Mouse (Mus musculus) cerebellum, postnatal 14 days (tissue): Measurements from ENCODE around the gene Gas2l2.
A peak's percentile ranks its signal among the peaks of the same experiment; 100 is the strongest.

Source experiments
- DNase-seq, 2 experiments: peaks; one replicate each; pipeline ENCODE4 v3.0.0; 2021; ENCODE audit warnings: mixed read lengths in 2 of 2

Gene Gas2l2

DNA sequence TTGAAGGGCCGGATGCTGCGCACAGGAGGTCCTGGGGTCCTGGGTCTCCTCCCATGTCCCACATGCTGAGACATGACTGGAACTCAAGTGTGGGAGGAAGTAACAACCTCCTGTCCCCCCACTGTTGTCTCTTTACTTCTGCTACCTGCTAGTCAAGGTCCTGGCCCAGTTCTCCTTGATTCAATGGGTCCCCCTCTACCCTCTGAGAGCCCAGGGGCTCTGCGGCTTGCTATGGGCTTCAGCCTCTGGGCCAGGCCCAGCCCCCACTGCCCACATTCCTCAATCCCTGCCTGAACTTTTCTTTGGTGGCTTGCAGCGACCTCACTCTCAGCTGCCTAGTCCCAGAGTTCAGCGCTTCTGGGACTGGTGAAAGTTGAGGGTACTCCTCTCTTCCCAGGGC is at the start of gene Gas2l2:
TSS of gene Gas2l2 (minus strand) at position 101 of the 400 bp plus-strand sequence.
- DNase-seq: no peak

- no peak for DNase-seq
Measured at GRCm38 (mm10) chr11:83473235-83474016, 44.2 kb upstream of the Gas2l2 start.

- DNase-seq: peak; percentile 99
Measured at GRCm38 (mm10) chr11:83472324-83473234, 43.3 kb upstream of the Gas2l2 start, which contains the start of gene Taf15. TSS of gene Taf15 (plus strand) at chr11:83473086.

GRCm38 (mm10) chr11:83471766-83472165 is 42.5 kb upstream of the Gas2l2 start:
- no peak for DNase-seq

DNA sequence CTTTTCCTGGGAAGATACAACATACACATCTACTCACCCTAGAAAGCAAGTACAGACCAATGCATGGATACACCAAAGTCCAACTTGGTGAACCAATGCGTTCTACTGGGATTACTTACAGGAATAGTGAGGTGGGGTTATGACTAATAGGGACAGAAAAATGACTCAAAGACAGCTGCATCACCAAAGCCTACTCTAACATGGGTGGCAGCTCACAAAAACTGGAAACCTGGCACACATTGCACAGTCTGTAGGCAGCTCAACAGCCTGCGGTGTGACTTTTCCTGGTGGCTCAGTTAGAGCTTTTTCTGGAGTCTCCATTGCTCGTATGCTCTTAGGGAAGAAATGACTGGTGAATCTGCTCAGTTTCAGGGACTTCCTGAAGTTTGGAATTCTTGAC is 39.5 kb upstream of the Gas2l2 start:
- DNase-seq: no peak

GRCm38 (mm10) chr11:83467120-83467652 is 37.9 kb upstream of the Gas2l2 start:
- DNase-seq: peak; percentile 78 to 88

- peak; percentile 95 to 97 for DNase-seq
Measured at GRCm38 (mm10) chr11:83465976-83466375, 36.7 kb upstream of the Gas2l2 start.

- DNase-seq: peak; percentile 67 to 69
Measured at GRCm38 (mm10) chr11:83462711-83463244, 33.5 kb upstream of the Gas2l2 start, which contains the start of gene Mmp28. TSS of gene Mmp28 (minus strand) at chr11:83463071.

DNA sequence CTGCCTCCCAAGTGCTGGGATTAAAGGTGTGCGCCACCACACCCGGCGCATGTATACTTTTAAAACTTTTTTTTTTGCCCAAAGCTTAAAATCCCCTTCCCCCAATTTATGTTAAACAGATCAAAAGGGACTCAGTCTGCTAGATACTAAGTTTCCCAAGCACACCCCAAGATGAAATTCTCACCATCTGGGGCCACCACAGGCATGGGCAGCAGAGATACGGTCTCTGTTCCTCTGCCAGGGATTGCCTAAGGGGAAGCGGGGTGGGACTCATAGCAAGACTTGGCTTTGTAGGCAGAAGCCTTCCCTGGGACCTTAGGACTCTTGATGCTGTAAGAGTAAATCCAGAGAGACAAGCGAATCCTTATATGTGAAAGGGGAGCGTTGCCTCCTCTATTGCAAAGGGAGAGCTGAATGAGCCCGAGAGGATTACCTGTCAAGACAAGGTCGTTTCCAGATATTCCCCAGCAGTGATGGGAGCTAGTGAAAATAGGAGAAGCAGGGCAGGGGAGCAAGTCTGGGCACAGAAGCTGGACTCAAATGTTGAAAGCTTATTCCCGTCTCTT is 32.3 kb upstream of the Gas2l2 start:
- DNase-seq: peak; percentile 42 to 61

GRCm38 (mm10) chr11:83457912-83458601 is 28.8 kb upstream of the Gas2l2 start:
- DNase-seq: no peak

- DNase-seq: no peak
Measured at GRCm38 (mm10) chr11:83457257-83457656, 28.0 kb upstream of the Gas2l2 start.

DNA sequence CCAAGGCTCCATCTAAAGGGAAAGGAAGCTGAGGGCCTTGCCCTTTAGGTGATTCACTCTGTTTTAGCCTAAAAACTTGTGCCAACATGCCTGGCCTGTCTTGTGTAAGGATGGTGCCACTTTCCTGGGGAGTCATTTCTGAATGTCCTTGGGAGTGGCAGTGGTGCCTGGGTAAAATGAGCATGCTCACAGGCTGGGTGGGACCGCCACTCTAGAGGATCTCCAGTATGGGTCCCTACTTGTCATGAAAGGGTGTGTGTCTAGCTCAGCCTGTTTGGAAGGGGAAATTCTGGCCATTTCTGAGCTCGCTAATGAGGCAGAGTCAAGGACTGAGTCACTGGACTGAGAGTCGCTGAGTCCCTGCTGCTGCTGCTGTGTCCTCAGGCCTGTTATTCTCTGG is 26.4 kb upstream of the Gas2l2 start:
- no peak for DNase-seq

DNA sequence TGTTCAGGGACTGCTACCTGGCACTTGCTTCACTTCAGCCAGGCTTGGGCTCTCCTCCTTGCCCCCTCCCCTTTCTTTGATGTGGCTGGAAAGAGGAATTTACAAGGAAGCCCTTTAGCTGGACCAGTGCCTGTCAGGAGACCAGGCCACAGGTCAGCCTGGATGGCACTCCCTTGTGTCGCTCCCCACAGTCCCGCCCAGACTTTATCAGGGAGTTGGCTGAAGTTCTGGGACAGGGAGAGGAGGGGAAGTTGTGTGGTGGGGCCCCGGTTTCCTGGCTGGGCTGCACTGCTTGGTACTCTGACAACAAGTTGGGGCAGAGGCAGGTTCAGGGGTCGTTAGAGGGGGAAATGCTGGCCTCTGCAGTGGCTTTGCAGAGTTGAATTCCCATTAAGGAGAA is 25.3 kb upstream of the Gas2l2 start:
- DNase-seq: no peak

GRCm38 (mm10) chr11:83451281-83451680 is 22.0 kb upstream of the Gas2l2 start:
- DNase-seq: peak; percentile 69 to 70

- no peak for DNase-seq
Measured at GRCm38 (mm10) chr11:83450550-83450949, 21.3 kb upstream of the Gas2l2 start.

- DNase-seq: no peak
Measured at GRCm38 (mm10) chr11:83449298-83449697, 20.0 kb upstream of the Gas2l2 start.

GRCm38 (mm10) chr11:83448927-83449236 is 19.6 kb upstream of the Gas2l2 start:
- DNase-seq: peak; percentile 42 to 55

DNA sequence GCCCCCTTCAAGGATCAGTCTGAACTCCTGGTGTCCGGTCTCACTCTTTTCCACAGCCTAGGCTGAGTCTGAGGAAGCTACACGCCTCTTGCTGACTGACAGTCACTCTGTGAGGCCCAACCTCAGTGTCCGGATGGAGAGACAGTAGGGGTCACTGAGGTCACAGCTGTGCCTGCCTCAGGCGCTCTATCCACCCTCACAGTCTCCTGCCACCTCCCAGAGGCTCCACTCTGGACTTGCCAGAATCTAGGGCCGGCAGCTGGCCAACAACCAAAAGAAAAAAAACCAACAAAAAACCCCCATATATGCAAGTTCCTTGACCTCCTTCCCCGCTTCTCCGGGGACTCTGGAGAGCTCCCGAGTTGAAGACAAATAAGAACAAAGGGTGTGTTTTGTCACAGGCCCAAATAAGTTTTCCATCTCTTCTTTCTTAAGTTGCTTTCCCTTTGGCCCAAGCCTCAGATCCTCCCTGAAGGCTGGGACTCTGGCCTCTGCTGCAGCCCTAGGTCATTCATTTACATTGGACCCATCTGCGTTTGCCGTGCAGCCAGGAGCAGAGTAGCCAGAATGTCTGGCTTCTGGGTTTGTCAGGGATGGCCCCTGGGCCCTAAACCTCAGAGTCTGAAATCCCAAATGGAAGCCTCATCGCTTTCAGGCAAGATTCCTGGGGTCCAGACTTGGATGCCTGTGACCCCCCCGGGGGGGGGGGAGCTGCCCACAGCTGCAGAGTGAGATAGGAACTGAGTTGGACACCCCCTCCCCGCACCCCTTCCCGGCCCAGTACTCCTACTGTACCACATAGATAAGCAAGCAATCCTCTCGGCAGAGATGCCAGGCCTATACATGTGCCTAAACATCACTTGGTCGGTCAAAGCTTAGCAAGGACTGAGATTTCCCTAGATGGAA is 19.0 kb upstream of the Gas2l2 start:
- no peak for DNase-seq

GRCm38 (mm10) chr11:83447612-83448011 is 18.4 kb upstream of the Gas2l2 start:
- no peak for DNase-seq

DNA sequence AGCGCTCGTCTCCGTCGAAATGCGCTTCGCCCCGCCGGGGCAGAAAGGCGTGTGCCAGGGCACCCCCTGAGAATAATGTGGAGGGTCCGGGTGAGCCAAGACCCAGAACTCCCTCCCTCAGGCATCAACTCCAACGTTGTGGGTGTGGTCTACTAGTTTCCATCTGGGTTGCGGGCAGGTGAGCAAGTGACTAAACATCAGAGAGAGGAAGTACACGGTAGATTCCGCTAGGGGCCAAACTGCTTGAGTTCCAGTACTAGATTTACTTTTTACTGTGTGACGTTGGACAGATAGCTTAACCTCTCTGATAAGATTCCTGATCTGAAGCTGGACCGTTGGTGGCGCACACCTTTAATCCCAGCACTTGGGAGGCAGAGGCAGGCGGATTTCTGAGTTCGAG is 15.7 kb upstream of the Gas2l2 start:
- no peak for DNase-seq

DNA sequence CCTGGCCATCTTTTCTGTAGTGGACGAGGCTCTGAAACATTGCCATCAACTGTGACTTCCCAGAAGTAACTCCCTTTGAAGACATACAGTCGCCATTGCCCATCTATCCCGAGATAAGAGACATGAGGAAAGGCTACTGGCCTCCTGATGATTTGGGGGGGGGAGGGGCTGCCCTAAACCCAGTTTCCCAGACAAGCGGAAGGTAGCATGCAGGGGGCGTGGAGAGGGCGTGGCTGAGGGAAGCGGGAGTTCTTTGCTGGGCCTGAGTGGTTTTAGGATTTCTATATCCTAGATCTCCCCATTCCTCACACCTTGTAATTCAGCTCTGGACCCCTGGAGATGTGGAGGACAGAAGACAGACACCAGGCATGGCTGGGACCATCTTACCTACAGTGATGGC is 14.6 kb upstream of the Gas2l2 start:
- no peak for DNase-seq
